Mouse (Mus musculus) left cerebral cortex, adult 11 months (tissue): ENCODE data around the gene Kirrel3.

Experiments
- DNase-seq: peaks from one replicate; pipeline ENCODE4 v3.0.0; 2022; ENCODE audit warnings: low spot score

Gene Kirrel3

GRCm38 (mm10) chr9:34507164-34507563 lies 21.5 kb downstream of the Kirrel3 start:
- DNase-seq, result no peak

DNA sequence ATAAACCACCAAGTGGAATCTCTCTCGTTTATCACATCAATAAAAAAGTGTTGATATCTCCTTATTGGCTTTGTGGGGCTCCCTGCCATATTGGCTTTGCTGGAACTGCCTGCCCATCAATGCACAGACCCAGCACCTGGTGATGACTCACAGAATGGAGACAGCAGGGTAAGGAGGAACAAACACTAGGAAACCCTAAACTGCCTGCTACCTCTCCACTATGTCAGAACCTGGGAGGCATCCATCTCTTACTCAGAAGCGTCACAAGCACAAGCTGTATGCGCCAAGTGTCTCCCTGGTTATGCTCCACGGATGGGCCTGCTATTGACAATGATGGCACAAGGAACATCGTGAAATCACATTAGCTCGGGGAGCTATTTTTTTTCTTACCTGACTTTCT lies 33.2 kb downstream of the Kirrel3 start:
- DNase-seq, result no peak

DNA sequence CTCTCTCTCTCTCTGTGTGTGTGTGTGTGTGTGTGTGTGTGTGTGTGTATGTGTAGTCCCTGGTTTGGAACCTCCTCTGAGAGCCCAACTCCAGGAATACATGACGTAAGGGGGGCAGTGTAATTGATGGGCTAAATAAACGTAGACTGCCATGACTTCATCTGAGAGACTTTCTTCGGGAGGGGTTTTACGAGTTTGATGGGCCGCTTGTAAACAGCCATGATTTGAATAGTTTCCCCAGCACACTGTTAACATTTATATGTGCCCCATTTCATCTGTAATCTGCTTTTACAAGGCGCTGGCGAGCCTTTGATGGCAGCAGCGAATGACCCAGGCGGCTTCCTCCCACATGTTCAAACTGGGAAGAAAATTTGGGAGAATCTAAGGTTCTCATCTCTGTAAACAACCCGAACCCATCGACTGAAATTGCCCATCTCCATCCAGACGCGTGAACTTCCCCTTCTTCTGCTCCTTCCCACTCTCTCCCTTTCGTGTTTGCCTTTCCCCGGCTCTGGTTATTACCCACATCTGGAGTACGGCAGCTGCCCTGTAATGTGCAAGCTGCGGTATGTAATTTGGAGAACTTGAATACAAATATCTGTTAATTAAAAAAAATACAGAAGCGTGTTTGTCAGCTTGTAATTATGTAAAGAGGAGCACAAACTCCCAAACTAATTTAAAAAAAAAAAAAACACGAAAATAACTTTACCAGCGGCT lies 34.7 kb downstream of the Kirrel3 start:
- no peak for DNase-seq

DNA sequence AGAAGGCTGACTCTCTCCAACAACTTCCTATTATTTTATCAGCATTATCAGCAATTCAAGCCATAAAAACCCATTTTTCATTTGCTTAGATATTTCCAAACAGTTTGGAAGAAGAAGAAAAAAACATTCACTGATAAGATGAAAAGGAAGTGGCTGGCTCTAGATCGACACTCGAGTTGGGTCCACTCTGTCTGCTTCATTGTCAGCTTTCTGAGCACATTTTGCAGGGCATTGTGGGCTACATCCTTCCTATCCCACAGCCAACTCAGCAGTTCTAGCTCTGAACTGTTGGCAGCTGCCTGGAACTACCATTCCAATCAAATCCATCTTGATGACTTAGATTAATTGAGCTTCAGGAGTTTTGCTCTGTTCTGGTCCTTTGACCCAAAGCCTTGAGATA lies 40.0 kb downstream of the Kirrel3 start:
- DNase-seq, result no peak

DNA sequence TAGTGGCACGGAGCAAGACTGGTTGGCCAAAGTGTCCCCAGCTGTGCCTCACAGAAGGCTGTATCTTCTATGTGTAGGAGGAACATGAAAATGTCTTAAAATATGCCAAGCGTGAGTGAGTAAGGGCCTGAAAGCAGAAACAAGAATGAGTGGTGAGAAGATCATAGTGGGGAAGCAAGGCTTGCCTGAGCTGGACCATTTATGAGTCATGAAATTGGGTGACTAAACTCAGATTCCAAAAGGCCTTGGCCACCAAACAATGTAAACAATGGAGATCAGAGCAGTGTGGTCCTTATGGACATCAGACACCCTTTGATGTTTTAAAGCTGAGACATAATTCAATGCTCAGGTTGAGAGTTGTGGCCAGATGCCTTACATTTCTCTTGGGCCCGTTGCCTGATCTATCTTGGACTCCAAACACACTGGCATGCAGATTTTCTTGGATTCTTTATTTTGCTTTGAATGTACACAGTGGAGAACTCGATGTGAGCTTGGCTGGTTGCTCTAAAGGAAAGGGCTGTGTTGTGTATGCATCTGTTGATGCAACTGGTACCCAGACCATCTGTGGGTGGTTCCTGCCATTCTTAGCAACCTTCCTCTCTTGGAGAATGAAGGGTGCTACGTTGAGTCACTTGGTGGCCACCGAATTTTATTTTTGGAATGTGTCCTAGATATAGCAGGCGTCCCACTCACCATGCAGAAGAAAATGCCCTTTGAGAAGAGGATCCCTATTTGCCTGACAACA lies 53.1 kb downstream of the Kirrel3 start:
- DNase-seq, result peak; percentile 57

- DNase-seq, result peak; percentile 39
Measured at GRCm38 (mm10) chr9:34541908-34542307, 56.2 kb downstream of the Kirrel3 start.

GRCm38 (mm10) chr9:34555699-34556098 lies 70.0 kb downstream of the Kirrel3 start:
- no peak for DNase-seq

DNA sequence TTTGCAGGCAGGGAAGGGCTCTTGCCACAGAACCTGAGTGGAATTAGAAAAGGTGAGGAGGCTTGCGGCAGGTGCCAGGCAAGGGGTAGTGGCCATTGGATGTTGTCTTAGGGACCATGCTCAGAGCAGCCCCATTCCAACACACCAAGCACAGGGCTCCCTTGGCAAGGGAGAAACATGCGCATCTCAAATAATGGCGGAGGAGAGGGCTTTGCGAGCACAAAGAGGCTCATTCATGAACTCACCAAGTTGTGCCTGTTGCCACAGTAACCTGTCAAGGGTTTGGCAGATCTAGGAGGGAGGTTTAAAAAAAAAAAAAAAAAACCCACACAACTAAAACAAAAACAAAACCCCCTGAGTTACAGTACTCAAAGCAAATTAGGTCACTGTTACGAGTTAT lies 72.2 kb downstream of the Kirrel3 start:
- DNase-seq, result no peak

DNA sequence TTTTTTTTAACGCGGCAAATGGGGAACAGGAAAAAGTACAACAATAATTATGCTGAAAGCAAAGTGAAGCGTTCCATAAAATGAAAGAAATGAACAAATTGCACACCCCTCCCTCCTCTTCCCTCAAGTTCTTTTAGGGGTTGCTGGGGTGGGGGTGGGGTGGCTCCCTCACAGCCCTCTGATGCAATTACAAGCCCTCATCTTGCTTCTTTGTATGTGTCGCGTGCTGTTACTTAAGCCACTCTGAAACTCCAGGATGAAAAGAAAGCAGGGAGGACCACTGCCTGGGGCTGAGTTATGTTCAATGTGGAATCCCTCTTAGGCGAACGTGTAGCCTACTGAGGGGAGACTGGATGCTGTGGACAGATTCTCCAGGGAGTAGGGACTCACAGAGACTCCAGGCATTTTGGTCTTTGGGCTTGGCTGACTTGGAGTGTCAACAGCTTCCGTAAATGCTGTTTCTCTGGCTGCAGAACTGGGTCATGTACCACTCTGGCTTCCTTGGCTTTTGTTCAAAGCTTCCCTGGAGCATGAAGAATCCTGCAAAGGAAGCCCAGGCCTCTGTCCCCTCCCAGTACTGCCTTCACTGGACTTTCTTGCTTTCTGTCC lies 72.7 kb downstream of the Kirrel3 start:
- no peak for DNase-seq

DNA sequence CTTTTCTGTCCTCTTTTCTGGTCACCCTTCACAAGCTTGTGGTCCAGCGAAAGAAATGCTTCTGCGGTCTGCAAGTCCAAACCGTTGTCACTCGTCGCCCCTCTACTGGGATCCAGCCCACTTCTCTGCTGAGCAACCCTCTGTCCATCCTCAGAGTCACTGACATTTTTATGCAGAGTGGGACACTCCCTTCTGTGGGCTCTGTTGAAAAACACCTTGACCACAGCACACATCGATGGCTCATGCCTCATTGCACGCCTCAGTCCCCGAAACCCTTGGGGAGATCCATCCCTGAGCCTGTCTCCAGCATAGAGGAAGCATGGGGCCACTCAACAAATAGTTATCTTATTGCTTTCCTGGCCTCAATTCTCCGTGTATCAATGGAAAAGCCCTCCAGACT lies 73.4 kb downstream of the Kirrel3 start:
- DNase-seq, result no peak

GRCm38 (mm10) chr9:34561281-34561680 lies 75.6 kb downstream of the Kirrel3 start:
- DNase-seq, result no peak

DNA sequence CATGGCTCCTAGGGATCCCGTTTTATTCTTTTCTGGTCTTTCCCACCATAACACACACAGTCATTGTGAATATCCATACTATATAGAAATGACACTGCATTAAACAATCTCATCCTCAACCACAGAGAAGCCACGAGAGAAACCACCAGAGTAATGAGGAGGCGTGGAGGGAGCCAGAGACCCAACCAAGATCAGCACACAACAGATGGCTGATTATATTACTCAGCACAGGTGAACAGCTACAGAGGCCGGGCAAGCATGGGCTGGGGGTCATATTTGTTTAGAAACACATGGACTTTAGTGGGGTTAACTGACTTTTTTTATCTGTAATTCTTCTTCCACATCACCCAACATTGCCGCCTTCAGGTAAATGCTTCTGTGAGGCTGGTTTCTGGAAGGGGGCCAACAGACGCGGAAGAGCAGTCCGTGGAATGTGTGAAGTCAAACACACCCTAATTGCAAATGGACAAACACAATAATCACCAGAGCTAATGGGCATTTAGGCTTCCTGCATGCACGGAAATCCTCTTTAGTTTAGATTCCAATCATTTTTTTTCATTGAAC lies 76.8 kb downstream of the Kirrel3 start:
- no peak for DNase-seq

DNA sequence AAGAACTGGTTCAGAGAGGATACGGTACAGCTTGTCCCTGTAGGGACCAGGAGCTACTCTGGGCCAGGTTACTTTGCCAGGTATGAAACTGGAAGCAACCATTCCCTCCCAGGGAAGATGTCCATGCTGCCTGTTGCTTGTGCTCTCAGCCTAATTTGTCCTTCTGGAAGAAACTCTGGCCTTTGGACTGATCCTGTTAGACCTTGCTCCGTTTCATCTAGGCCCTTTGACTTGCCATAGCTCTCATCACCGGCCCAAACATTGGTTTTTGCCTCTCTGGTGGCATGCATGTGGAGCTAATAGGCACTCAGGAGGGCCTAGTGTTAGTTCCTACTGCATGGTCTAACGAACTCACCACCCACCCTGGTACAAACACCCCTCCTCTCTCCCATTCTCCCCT lies 88.2 kb downstream of the Kirrel3 start:
- DNase-seq, result no peak

- DNase-seq, result no peak
Measured at GRCm38 (mm10) chr9:34574611-34575010, 88.9 kb downstream of the Kirrel3 start.

GRCm38 (mm10) chr9:34579174-34579573 lies 93.5 kb downstream of the Kirrel3 start:
- DNase-seq, result no peak

DNA sequence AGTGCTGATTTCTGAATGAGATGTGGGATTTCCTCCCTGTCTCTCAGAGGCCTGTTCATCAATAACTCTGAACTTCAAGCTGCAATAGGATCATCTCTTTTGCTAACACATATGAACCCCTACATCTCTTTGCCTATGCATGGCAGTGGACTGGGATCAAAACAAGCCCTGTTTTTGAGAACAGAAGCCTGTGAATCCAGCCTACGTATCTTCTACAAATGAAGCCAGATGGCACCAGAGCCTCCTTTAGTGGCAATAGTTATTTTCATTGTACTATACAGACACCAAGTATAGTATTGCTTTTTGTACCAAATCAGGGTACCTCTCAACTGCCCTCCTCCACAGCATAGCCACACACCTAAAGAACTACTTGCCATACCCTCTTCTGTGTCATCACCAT lies 94.4 kb downstream of the Kirrel3 start:
- no peak for DNase-seq

GRCm38 (mm10) chr9:34582496-34582895 lies 96.8 kb downstream of the Kirrel3 start:
- no peak for DNase-seq

- no peak for DNase-seq
Measured at GRCm38 (mm10) chr9:34585487-34585886, 99.8 kb downstream of the Kirrel3 start.

DNA sequence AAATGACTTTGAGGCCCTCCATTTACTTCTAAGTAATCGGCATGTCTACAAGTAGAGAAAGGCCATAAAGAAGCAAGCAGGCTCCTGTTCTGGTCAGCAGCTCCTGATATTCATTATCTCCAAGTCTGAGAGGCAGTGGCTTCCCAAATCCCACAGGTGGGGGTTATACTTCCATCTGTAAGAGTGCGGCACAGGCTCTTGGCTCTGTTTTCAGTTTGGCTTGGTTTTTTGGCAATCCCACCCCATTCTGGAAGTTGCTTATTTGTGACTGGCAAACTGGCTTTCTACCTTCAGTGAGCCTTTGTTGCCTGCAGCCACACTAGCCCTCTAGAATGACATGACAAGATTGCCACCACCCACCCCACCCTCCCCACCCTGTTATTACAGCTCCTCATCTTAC lies 100.4 kb downstream of the Kirrel3 start:
- no peak for DNase-seq

DNA sequence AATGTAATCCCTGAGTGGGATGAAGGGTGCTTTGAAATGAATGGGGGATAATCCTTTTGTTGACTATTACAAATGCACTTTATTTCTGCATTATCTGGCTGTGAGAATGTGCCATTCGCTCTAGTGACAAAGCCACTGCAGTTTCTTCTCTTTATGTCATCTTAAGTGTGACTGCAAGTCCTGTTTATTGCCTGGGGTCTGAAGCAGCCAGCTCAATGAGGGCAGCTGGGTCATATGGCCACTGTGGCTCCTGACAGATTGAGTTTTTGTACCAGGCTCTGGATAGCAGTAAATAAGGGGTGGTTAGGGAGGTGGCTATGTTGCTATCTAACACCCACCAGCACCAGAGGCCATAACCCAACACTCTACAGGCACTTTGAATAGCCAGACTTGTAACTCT lies 104.1 kb downstream of the Kirrel3 start:
- no peak for DNase-seq

DNA sequence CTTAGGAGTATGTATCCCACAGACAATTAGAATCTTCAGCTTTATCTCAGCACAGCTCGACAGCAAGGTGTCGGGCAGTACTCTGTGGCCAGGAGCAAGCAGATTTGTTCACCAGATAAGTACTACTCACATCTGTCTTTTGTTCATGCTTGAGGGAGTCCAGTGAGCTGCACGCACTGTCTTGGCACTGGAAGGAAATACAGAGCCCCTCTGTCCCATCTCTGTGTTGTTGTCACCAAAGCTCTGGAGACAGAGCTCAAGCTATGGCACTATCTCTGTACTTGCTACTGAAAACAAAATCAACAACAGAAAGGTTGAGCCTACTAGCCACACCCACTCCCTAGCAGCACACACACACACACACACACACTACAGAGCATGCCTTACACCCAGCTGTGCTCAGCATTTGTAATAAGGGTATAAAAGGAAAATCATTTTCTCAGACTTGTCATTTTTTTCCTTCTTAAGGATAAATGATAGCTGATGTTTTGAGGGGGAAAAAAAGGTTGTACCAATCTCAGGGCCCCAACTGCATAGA lies 106.4 kb downstream of the Kirrel3 start:
- DNase-seq, result no peak

- no peak for DNase-seq
Measured at GRCm38 (mm10) chr9:34593889-34594288, 108.2 kb downstream of the Kirrel3 start.

DNA sequence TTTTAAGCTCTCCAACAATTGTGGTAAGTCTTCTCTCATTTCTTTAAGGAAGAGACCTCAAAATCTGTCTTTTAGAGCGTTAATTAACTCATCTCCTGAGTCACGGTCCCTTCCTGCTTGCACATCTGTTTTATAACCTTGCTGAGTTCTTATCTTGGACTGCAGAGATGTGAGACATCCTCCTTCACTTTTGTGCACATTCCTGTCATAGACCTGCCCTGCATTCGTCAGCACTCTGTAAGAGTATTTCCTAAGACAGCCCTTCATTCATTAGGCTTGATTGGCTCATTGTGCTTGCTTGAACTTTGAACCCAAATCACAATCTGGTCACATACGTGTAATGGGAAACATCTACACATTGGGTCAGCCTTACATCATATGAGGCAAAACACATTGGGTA lies 114.6 kb downstream of the Kirrel3 start:
- no peak for DNase-seq
